Mouse (Mus musculus) forebrain, postnatal 0 days (tissue): ENCODE measurements around the gene Liph. TPM values are rescaled to one million over a fixed set of nuclear protein-coding genes. Genes with fewer than 3 reads are reported as not detected.

Source experiments
- ATAC-seq: fragments of 200-750 bp; cut with Nextera tagmentation; 2 replicates; pipeline ENCODE4 v1.8.0; 2017; ENCODE audit warnings: mild to moderate bottlenecking, moderate library complexity
- DNase-seq: peaks from one replicate; pipeline ENCODE4 v3.0.0-alpha.2; 2015
- H3K27ac ChIP-seq: fragments of 300-500 bp; sonication (generic); 2 replicates; pipeline ENCODE4 v1.5.1; 2014; ENCODE audit warnings: low read depth, mild to moderate bottlenecking, antibody characterized with exemption, low read length, moderate library complexity, mixed read lengths
- H3K27me3 ChIP-seq: fragments of 300-500 bp; sonication (generic); 2 replicates; pipeline ENCODE4 v1.6.1; 2014; ENCODE audit warnings: mild to moderate bottlenecking, low read length, mixed read lengths; ENCODE audit not compliant: insufficient read depth
- H3K36me3 ChIP-seq: fragments of 300-500 bp; sonication (generic); 2 replicates; pipeline ENCODE4 v1.6.1; 2014; ENCODE audit warnings: mild to moderate bottlenecking, moderate library complexity; ENCODE audit not compliant: insufficient read depth
- H3K4me1 ChIP-seq: fragments of 300-500 bp; sonication (generic); 2 replicates; pipeline ENCODE4 v1.6.1; 2014; ENCODE audit warnings: antibody characterized with exemption; ENCODE audit not compliant: insufficient read depth
- H3K4me2 ChIP-seq: fragments of 300-500 bp; sonication (generic); 2 replicates; pipeline ENCODE4 v1.6.1; 2014; ENCODE audit warnings: low read depth, mild to moderate bottlenecking, moderate library complexity
- H3K4me3 ChIP-seq: fragments of 300-500 bp; sonication (generic); 2 replicates; pipeline ENCODE4 v1.5.1; 2014; ENCODE audit warnings: low read depth, low read length, mixed read lengths
- H3K9ac ChIP-seq: fragments of 300-500 bp; sonication (generic); 2 replicates; pipeline ENCODE4 v1.6.1; 2014; ENCODE audit warnings: mild to moderate bottlenecking
- H3K9me3 ChIP-seq: fragments of 300-500 bp; sonication (generic); 2 replicates; pipeline ENCODE4 v1.6.1; 2016; ENCODE audit warnings: low read length
- CTCF ChIP-seq: sonication (generic); IDR thresholded peaks from 2 replicates; pipeline ENCODE4 v1.5.1; 2016; ENCODE audit warnings: antibody characterized with exemption, control low read depth, low read depth
- WGBS: fragments of 180-500 bp; shearing (Covaris S2); extraction: QIAGEN DNeasy Blood & Tissue Kit; methylation state at CpG from one replicate; pipeline ENCODE4 v1.1.7; 2014; 5-methylcytosine and 5-hydroxymethylcytosine counted together
- polyA plus RNA-seq: library from polyadenylated mRNA; unstranded; fragments of >200 nt; fragmentation: Nextera tagmentation; extraction: Ambion mirVana; gene quantifications from 2 replicates; pipeline ENCODE4 v1.2.1, GENCODE M21; 2015
- total RNA-seq: library from RNA; depleted of rRNA; stranded (reverse); fragments of >200 nt; gene quantifications from 2 replicates; pipeline ENCODE4 v1.2.3, GENCODE M21; 2014

Liph gene
- total and polyA plus RNA-seq, 2 experiments from 2014 or later: 0.43 to 0.64 TPM

DNA sequence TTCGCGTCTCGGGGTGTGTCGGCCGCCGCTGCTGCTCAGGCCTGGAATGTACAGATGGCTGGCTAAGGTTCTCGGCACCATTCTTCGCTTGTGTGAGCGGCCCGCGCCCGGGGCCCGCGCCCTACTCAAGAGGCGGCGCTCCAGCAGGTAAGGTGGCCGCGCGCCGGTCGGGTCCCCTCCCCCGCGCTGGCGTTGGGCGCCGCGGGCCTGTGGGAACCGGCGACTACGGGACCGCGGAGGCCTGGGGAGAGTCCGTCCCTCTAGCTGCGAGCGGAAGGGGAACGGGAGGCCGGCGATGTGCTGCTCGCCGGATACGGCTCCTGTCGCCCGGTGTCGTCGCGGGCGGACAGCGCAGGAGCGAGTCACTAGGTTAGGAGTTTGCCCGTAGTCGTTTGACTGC lies 14.1 kb upstream of the Liph start:
- Histone ChIP-seq H3K36me3 (peaks cover 7% of the 10 kb centered on the region; the same call in 1 of the 2 replicates), H3K27ac (peak overlapping the region; percentile 73), H3K9me3 (no peaks in the 10 kb centered on the region), H3K4me1 (peaks cover 8% of the 10 kb centered on the region; the same call in 1 of the 2 replicates), H3K9ac (peak overlapping the region; percentile 83), H3K4me2 (peak overlapping the region; percentile 63), H3K27me3 (no peaks in the 10 kb centered on the region), H3K4me3 (peak overlapping the region; percentile 96)
- peak; percentile 44 for ATAC-seq
- no peak for TF ChIP-seq CTCF
- under 1% methylated on average over 45 of the region's 51 CpGs for WGBS
- no peak for DNase-seq

DNA sequence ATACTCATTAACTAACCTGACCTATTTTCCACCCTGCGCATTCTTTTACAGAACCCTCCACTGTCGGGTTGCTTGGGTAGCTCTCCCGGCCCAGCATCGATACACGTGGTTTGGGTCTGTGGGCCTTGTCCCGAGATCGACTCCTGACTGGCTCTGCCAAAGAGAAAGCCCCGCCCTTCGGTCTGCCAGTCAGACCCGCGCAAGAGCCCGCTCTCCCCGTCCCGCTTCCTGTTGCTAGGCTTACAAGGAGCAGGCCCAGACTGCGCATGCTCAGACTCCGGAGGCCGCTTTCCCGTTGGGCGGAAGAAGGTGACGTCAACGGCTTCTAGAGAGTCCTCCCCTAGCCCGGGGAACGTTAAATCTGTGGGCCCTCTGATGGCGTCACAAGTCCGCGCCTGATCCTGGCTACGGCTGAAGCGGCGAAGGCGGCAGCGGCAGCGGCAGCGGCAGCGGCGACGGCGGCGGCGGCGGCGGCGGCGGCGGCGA lies 13.7 kb upstream of the Liph start, which contains the start of gene Senp2:
Gene Senp2 (plus strand): TSS at position 386 of the 486 bp plus-strand sequence.
- Histone ChIP-seq H3K9ac (peak within 1 kb of the TSS; percentile 83), H3K27me3 (no peaks in the 10 kb centered on the region), H3K27ac (peak within 1 kb of the TSS; percentile 73), H3K4me1 (peaks cover 8% of the 10 kb centered on the region; the same call in 1 of the 2 replicates), H3K4me3 (peak within 1 kb of the TSS; percentile 96), H3K9me3 (no peaks in the 10 kb centered on the region), H3K36me3 (peaks cover 5% of the 10 kb centered on the region; the same call in 1 of the 2 replicates), H3K4me2 (peak within 1 kb of the TSS; percentile 63)
- WGBS: 0% methylated on average over 29 of the region's 45 CpGs
- no peak for TF ChIP-seq CTCF
- ATAC-seq: peak; percentile 99
- DNase-seq: peak; percentile 100

DNA sequence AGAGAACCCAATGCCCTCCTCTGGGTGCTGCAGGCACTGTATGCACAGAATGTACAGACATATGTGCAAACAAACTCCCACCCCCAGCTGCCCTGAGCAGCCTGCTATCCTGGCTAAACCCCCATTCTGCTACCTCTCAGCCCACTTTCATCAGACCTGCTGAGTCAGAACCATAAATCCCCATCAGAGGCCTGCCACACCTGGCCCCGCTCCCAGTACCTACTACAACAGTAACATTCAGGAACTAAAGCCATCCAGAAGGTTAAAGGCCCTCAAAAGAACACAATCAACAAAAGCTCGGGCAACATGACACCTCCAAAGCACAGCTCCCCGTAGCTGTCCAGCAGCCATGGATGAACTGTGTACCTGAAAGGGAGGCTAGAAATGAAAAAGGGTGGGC lies 6.1 kb upstream of the Liph start:
- Histone ChIP-seq H3K36me3 (no peaks in the 10 kb centered on the region), H3K4me3 (no peak overlapping the region), H3K9ac (no peak overlapping the region), H3K9me3 (no peaks in the 10 kb centered on the region), H3K4me1 (no peaks in the 10 kb centered on the region), H3K27me3 (no peaks in the 10 kb centered on the region), H3K4me2 (no peak overlapping the region), H3K27ac (no peak overlapping the region)
- DNase-seq (no peak), ATAC-seq (no peak)
- TF ChIP-seq CTCF: no peak
- WGBS: 55% methylated on average over 3 of the region's 3 CpGs

DNA sequence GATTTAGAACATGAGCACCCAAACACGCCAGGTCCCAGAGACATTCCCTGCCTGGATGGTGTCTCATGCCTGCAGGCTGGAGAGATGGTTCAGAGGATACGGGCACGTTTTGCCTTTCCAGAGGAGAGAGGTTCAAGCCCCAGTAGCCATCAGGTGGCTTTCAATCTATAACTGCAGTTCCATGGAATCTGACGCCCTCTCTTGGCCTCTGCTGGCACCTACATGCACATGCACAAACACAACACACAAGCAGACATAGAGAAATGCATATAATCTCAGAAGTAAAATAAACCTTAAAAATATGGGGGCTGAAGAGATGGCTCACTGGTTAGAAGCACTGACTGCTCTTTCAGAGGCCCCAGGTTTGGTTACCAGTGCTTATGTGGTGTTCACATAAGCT lies 5.7 kb upstream of the Liph start:
- ATAC-seq (no peak), DNase-seq (no peak)
- no peaks in the 10 kb centered on the region for H3K27me3 ChIP-seq
- no peaks in the 10 kb centered on the region for H3K9me3 ChIP-seq
- no peak overlapping the region for H3K27ac ChIP-seq
- H3K4me3 ChIP-seq: no peak overlapping the region
- WGBS: 70% methylated on average over 4 of the region's 4 CpGs
- no peaks in the 10 kb centered on the region for H3K4me1 ChIP-seq
- no peak; the same call in 1 of the 2 replicates for TF ChIP-seq CTCF
- no peaks in the 10 kb centered on the region for H3K36me3 ChIP-seq
- no peak overlapping the region for H3K9ac ChIP-seq
- H3K4me2 ChIP-seq: no peak overlapping the region

DNA sequence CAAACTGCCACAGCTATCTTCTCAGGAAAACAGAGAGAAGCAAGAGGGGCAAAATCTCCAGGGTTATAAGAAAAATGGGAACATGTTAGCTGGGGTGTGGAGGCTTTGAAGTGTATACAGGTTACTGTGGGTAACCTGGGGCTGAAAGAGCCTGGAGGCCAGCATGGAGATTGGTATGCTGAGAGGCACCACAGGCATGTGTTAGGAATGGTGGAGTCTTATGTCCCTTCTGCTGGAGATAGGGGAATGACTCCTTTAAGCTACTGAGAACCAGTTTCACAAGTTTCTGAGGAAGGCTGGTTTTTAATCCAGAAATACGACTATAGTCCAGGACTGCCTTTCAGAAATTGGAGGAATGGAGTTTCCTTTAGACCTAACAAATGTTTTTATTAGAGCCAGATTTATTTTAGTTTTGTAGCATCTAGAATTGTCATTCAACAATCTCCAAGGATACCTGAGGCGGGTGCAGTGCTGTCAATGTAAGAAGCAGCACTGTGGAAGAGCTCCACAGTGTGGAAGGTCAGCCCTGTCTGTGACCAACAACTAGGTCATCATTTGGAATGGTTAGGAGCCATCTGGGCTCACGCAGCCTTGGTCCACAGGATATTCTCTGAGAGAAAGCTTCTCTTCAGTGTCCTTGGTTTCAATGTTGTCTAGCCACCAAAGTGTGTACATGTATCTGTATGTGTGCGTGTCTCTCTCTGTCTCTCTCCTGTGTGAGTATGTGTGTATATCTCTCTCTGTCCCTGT lies 4.7 kb upstream of the Liph start:
- Histone ChIP-seq H3K9ac (no peak overlapping the region), H3K9me3 (no peaks in the 10 kb centered on the region), H3K27me3 (no peaks in the 10 kb centered on the region), H3K36me3 (no peaks in the 10 kb centered on the region), H3K4me3 (no peak overlapping the region), H3K4me1 (no peaks in the 10 kb centered on the region), H3K4me2 (no peak overlapping the region), H3K27ac (no peak overlapping the region)
- ATAC-seq: no peak
- DNase-seq: no peak
- WGBS: 78% methylated on average over 4 of the region's 4 CpGs
- no peak for TF ChIP-seq CTCF

DNA sequence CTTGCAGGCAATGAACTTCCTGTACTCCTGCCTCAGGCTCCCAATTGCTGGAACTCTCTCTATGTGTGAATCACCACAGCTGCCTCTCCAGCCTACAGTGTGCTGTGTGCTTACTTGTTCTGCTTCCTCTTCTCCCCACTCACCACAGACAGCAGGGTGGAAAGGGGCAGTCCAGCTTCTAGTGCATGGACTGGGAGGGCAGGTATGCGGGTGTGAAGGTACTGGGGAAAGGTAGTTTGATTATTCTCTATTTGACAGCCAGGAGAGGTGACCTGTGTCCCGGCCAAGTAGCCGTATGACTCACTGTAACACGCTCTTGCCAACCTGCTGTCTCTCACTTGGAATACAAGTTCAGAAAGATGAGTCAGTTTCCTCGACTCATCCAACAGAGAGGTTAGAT lies 2.6 kb upstream of the Liph start:
- no peak for ATAC-seq
- WGBS: 86% methylated on average over 5 of the region's 5 CpGs
- Histone ChIP-seq H3K4me3 (no peak overlapping the region), H3K27ac (no peak overlapping the region), H3K4me2 (no peak overlapping the region), H3K4me1 (no peaks in the 10 kb centered on the region), H3K27me3 (no peaks in the 10 kb centered on the region), H3K36me3 (no peaks in the 10 kb centered on the region), H3K9me3 (no peaks in the 10 kb centered on the region), H3K9ac (no peak overlapping the region)
- TF ChIP-seq CTCF: no peak
- no peak for DNase-seq

DNA sequence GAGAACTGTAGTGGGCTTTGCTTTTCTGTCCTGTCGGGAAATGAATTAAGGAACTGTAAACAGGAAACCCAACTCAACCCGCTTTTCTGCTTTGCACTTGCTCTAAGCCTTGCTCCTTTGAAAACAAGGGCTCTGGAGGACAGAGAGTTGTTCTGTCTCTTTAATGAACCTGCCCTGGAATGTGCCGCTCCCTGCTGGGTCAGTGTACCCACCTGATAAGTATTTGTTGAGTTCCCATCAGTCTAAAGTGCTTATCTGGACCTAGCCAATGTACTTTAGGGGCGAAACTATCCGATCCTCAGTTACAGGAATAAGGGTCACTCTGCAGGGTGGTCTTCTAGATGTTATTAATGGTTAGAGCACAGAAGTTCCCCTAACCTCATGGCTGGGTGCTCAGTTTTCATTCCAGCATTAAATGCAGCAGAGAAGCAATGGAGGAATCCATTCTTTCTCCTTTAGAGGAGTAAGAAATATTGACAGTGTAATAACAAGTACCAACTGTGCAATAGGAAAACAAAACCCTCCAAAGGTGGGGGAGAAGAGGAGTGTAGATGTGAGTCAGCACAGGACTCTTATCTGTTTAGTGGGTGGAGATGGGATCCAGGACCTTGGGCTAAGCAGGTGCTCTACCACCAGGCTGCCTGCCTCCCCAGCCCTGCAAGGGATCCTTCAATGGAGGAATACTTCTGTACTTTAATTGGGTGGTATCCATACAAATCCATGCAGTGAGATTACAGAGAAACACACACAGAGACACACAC lies 1.6 kb upstream of the Liph start:
- H3K4me2 ChIP-seq: no peak overlapping the region
- no peak for TF ChIP-seq CTCF
- DNase-seq: no peak
- no peak for ATAC-seq
- no peaks in the 10 kb centered on the region for H3K27me3 ChIP-seq
- no peaks in the 10 kb centered on the region for H3K36me3 ChIP-seq
- no peaks in the 10 kb centered on the region for H3K4me1 ChIP-seq
- no peak overlapping the region for H3K27ac ChIP-seq
- WGBS: 70% methylated on average over 5 of the region's 5 CpGs
- no peak overlapping the region for H3K9ac ChIP-seq
- no peak overlapping the region for H3K4me3 ChIP-seq
- H3K9me3 ChIP-seq: no peaks in the 10 kb centered on the region
